Mouse (Mus musculus) cerebellum, adult 2 months (tissue): Measurements from ENCODE around the gene 1700125H20Rik.

Experiments
- CTCF ChIP-seq: fragments of 200-500 bp; IDR thresholded peaks from 2 replicates; pipeline ENCODE4 v1.5.1; 2011; ENCODE audit warnings: low read depth, mild to moderate bottlenecking, control low read depth, low read length, moderate library complexity, borderline replicate concordance; ENCODE audit not compliant: insufficient read depth
- POLR2A ChIP-seq: fragments of 200-500 bp; IDR thresholded peaks from 2 replicates; pipeline ENCODE4 v1.6.1; 2011; ENCODE audit warnings: low read length, control low read depth, borderline replicate concordance; ENCODE audit not compliant: insufficient read depth

DNA sequence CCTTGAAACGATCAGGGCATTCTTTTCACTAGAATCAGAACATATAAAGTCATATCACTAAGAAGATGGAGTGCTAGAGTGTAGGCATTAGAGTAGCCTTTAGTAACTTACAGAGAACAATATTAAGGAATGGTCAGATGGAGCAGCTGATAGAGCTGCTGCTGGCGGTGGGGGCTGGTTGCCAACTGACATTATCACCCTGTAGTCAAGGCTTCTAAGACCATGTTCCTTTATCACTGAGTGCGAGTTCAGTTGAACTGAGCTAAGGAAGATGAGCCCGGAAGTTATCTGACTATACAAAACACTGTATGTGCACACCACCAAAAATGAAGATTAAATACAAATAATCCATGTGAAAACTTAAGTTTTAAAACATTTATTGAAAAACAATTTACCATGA is 18.9 kb downstream of the 1700125H20Rik start:
- TF ChIP-seq CTCF (no peak), POLR2A (no peak)
